8 mouse cellular contexts compared by ENCODE assay signal in the genomic region with DNA sequence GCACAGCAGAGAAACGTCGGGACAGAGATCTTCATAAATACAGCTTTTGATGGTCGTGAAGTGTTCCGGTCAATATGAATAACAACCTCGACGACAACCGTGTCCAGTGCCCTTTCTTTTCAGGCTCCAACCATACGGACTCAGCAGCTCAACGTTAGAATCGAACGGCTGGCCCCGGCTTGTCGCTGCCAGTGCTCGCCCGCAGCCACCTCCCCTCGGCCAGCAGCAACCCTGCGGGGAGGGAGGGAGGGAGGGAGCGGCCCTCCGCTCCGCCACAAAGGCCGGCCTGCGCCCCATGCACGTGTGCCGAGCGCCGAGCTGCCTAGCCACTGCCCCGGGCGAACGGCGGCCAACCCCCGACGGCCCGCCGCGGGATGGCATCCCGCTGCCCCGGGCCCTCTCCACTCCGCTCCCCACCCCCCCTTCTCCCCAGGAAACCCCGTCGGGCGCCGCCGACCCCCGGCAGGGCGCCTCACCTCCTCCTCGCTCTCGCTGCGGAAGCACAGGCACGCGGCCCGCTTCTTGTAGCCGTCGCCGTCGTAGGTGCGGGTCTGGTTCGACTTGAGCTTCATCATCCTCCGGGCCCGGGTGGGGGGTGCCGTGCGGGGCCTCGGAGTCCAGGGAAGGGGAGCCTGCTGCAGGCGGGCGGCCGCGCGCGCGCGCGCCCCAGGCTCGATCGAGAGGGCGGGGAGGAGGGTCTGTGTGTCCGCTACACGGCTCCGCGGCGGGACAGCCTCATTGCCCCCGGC. TPM values are rescaled to one million over a fixed set of nuclear protein-coding genes. Genes with fewer than 3 reads are reported as not detected.
DNase-seq lines count a peak whose midpoint lies in the region; ATAC-seq and TF ChIP-seq lines count a peak whose summit lies in the region.

No protein-coding gene starts in this region.

- under 1% methylated on average over 63 of the region's 80 CpGs for WGBS in hindbrain, embryonic 12.5 days
- under 1% methylated on average over 73 of the region's 80 CpGs for WGBS in liver, embryonic 14.5 days (ENCODE audit: insufficient replicate concordance)

- peak overlapping the region; percentile 65 for H3K4me2 ChIP-seq in hindbrain, embryonic 12.5 days (replicated peaks)
- H3K4me2 ChIP-seq in liver, embryonic 14.5 days (ENCODE audit: low read depth): peak overlapping the region; percentile 77

- DNase-seq in heart, adult 18-20 months: peak; percentile 42 to 60
- DNase-seq in heart, adult 11 months: no peak
- DNase-seq in adrenal gland, postnatal 10 days: peak; percentile 71
- peak in 1 of 3 experiments; percentile 46 for DNase-seq in liver, embryonic 14.5 days (ENCODE audit: low read depth in 3 of 3, low spot score in 3 of 3)
- peak; percentile 37 to 43 for DNase-seq in natural killer cell, adult 2 months (ENCODE audit: low spot score in 2 of 2)
- DNase-seq in thymus, postnatal 10 days (ENCODE audit: low spot score in 2 of 2): peak; percentile 60 to 64

- no peak for TF ChIP-seq EP300 in liver, embryonic 14.5 days (IDR thresholded peaks at IDR 0.05; ENCODE audit: low read depth)

- H3K36me3 ChIP-seq in hindbrain, embryonic 12.5 days: peaks cover 11% of the 10 kb centered on the region
- H3K36me3 ChIP-seq in liver, embryonic 14.5 days (replicated peaks; ENCODE audit: control insufficient read depth, insufficient read depth, low read depth): no peaks in the 10 kb centered on the region

- H3K9me3 ChIP-seq in hindbrain, embryonic 12.5 days (replicated peaks): 0 out of 2 replicates have a peak, but pooled peaks cover 3% of the 10 kb centered on the region
- H3K9me3 ChIP-seq in liver, embryonic 14.5 days (ENCODE audit: control insufficient read depth, low read length): no peaks in the 10 kb centered on the region

- no peak for TF ChIP-seq CTCF in liver, embryonic 14.5 days (IDR thresholded peaks at IDR 0.05; ENCODE audit: low read depth)

- ATAC-seq in erythroblast, adult 5-6 weeks (replicated peaks; ENCODE audit: low FRiP score, poor library complexity, severe bottlenecking): peak; percentile 76
- ATAC-seq in hindbrain, embryonic 12.5 days (ENCODE audit: low FRiP score): peak; percentile 41
- ATAC-seq in liver, embryonic 14.5 days (ENCODE audit: insufficient read depth): peak; percentile 70

- H3K4me1 ChIP-seq in hindbrain, embryonic 12.5 days: peaks cover 33% of the 10 kb centered on the region
- peaks cover 0 to 22% of the 10 kb centered on the region in 2 experiments; a peak in 2 of 4 replicates for H3K4me1 ChIP-seq in liver, embryonic 14.5 days (replicated peaks; ENCODE audit: control insufficient read depth in 2 of 2, insufficient read depth in 2 of 2, low read length in 1 of 2)

- H3K27ac ChIP-seq in hindbrain, embryonic 12.5 days: peak overlapping the region; percentile 98
- H3K27ac ChIP-seq in liver, embryonic 14.5 days: peak overlapping the region; percentile 37

- H3K4me3 ChIP-seq in hindbrain, embryonic 12.5 days: peak overlapping the region; percentile 90
- peak overlapping the region; percentile 88 to 98 for H3K4me3 ChIP-seq in liver, embryonic 14.5 days (ENCODE audit: insufficient read depth in 1 of 2, low read depth in 2 of 2, low read length in 2 of 2)

- peak overlapping the region; percentile 99 for H3K9ac ChIP-seq in hindbrain, embryonic 12.5 days
- H3K9ac ChIP-seq in liver, embryonic 14.5 days (replicated peaks): peak overlapping the region; percentile 76

- no peaks in the 10 kb centered on the region for H3K27me3 ChIP-seq in hindbrain, embryonic 12.5 days
- H3K27me3 ChIP-seq in liver, embryonic 14.5 days (ENCODE audit: control insufficient read depth, insufficient read depth, low read length): no peaks in the 10 kb centered on the region

RNA-seq across cellular contexts. Expression of gene Nudt3, which starts 0.5 kb away (rescaled TPM):
- total RNA-seq in heart, adult 18-20 months (2021): 100 to 1,000 TPM; 323 to 334 TPM
- total RNA-seq in adrenal gland, postnatal 10 days (2021): 100 to 1,000 TPM; 166 to 171 TPM
- total RNA-seq in erythroblast, adult 5-6 weeks (2015; ENCODE audit: low replicate concordance): 16.9 and 23.6 TPM in 2 replicates
- total RNA-seq in erythroblast, adult 5-6 weeks (2017; ENCODE audit: low replicate concordance): 26.0 and 34.3 TPM in 2 replicates
- polyA plus RNA-seq in hindbrain, embryonic 12.5 days (2016; fragmentation: Nextera tagmentation; extraction: Ambion mirVana): 199 and 204 TPM in 2 replicates
- 15.3 and 20.9 TPM in 2 replicates for polyA plus RNA-seq in liver, embryonic 14.5 days (2012; rRNA removed)
- 10.3 and 10.7 TPM in 2 replicates for polyA plus RNA-seq in liver, embryonic 14.5 days (2014; fragmentation: Nextera tagmentation; extraction: Ambion mirVana)

RNA-seq across cellular contexts. Expression of gene RPS10-NUDT3, which starts 12.2 kb away (rescaled TPM):
- total RNA-seq in heart, adult 18-20 months (2021): under 1 TPM in 1 of 2 experiments, not detected in 1; 0.84 TPM
- 1 to 10 TPM in 1 of 2 experiments, not detected in 1; 1.2 TPM for total RNA-seq in adrenal gland, postnatal 10 days (2021)
- total RNA-seq in erythroblast, adult 5-6 weeks (2015; ENCODE audit: low replicate concordance): not detected in 2 replicates
- not detected in 2 replicates for total RNA-seq in erythroblast, adult 5-6 weeks (2017; ENCODE audit: low replicate concordance)
- not detected in 2 replicates for polyA plus RNA-seq in hindbrain, embryonic 12.5 days (2016; fragmentation: Nextera tagmentation; extraction: Ambion mirVana)
- not detected in 2 replicates for polyA plus RNA-seq in liver, embryonic 14.5 days (2012; rRNA removed)
- polyA plus RNA-seq in liver, embryonic 14.5 days (2014; fragmentation: Nextera tagmentation; extraction: Ambion mirVana): not detected in 2 replicates

RNA-seq across cellular contexts. Expression of gene Rps10, which starts 13.7 kb away (rescaled TPM):
- total RNA-seq in heart, adult 18-20 months (2021): 100 to 1,000 TPM; 527 to 608 TPM
- total RNA-seq in adrenal gland, postnatal 10 days (2021): 1,000 to 10,000 TPM in 1 of 2 experiments, 100 to 1,000 TPM in 1; 973 to 1,027 TPM
- 540 and 553 TPM in 2 replicates for total RNA-seq in erythroblast, adult 5-6 weeks (2015; ENCODE audit: low replicate concordance)
- total RNA-seq in erythroblast, adult 5-6 weeks (2017; ENCODE audit: low replicate concordance): 311 and 359 TPM in 2 replicates
- polyA plus RNA-seq in hindbrain, embryonic 12.5 days (2016; fragmentation: Nextera tagmentation; extraction: Ambion mirVana): 618 and 712 TPM in 2 replicates
- polyA plus RNA-seq in liver, embryonic 14.5 days (2012; rRNA removed): 1,128 and 1,708 TPM in 2 replicates
- 697 and 712 TPM in 2 replicates for polyA plus RNA-seq in liver, embryonic 14.5 days (2014; fragmentation: Nextera tagmentation; extraction: Ambion mirVana)

RNA-seq across cellular contexts. Expression of gene Pacsin1, which starts 32.5 kb away (rescaled TPM):
- total RNA-seq in heart, adult 18-20 months (2021): under 1 TPM; 0.25 to 0.67 TPM
- 1 to 10 TPM; 3.2 to 4.6 TPM for total RNA-seq in adrenal gland, postnatal 10 days (2021)
- not detected in 2 replicates for total RNA-seq in erythroblast, adult 5-6 weeks (2015; ENCODE audit: low replicate concordance)
- total RNA-seq in erythroblast, adult 5-6 weeks (2017; ENCODE audit: low replicate concordance): not detected in 2 replicates
- 11.0 and 13.4 TPM in 2 replicates for polyA plus RNA-seq in hindbrain, embryonic 12.5 days (2016; fragmentation: Nextera tagmentation; extraction: Ambion mirVana)
- 0.03 and 0.08 TPM in 2 replicates for polyA plus RNA-seq in liver, embryonic 14.5 days (2012; rRNA removed)
- 0.14 TPM in 1 of 2 replicates, not detected in the other for polyA plus RNA-seq in liver, embryonic 14.5 days (2014; fragmentation: Nextera tagmentation; extraction: Ambion mirVana)

RNA-seq across cellular contexts. Expression of gene AI413582, which starts 57.2 kb away (rescaled TPM):
- total RNA-seq in heart, adult 18-20 months (2021): 10 to 100 TPM in 1 of 2 experiments, 1 to 10 TPM in 1; 9.3 to 10.6 TPM
- total RNA-seq in adrenal gland, postnatal 10 days (2021): 10 to 100 TPM; 10.8 to 15.5 TPM
- total RNA-seq in erythroblast, adult 5-6 weeks (2015; ENCODE audit: low replicate concordance): 14.0 and 15.4 TPM in 2 replicates
- 4.5 and 5.9 TPM in 2 replicates for total RNA-seq in erythroblast, adult 5-6 weeks (2017; ENCODE audit: low replicate concordance)
- polyA plus RNA-seq in hindbrain, embryonic 12.5 days (2016; fragmentation: Nextera tagmentation; extraction: Ambion mirVana): 19.8 and 21.9 TPM in 2 replicates
- 9.9 and 11.7 TPM in 2 replicates for polyA plus RNA-seq in liver, embryonic 14.5 days (2012; rRNA removed)
- 15.2 and 18.9 TPM in 2 replicates for polyA plus RNA-seq in liver, embryonic 14.5 days (2014; fragmentation: Nextera tagmentation; extraction: Ambion mirVana)

Comparison
In these comparisons a context has a peak if more than half of its experiments do, and no peak if none do; other contexts are left out.
1. RNA of gene Nudt3, which starts 0.5 kb away (total RNA-seq): 323 to 334 TPM in heart, adult 18-20 months and 166 to 171 TPM in adrenal gland, postnatal 10 days; 16.9 to 34.3 TPM in erythroblast, adult 5-6 weeks; every median in the first group is over 4 times any median in the second.
2. Peak in every context shown above with its lines, with median percentiles within 50 percentile points of each other: ATAC-seq.